ENCODE assay signal across 14 mouse cellular contexts in genomic region chr8:121335684-121336083, GRCm38 (mm10).
DNase-seq lines count a peak whose midpoint lies in the region; ATAC-seq and TF ChIP-seq lines count a peak whose summit lies in the region.
"Had no signal": no experiment of that assay in that cellular context is flagged by ENCODE, and none has a peak within 500 bp of the region (broad histone marks: within the 10 kb centered on the region; RNA-seq: fewer than 3 reads in every experiment).

No protein-coding gene starts in this region.

- no peak for ATAC-seq in intestine, postnatal 0 days
- no peak for ATAC-seq in intestine, embryonic 15.5 days
- ATAC-seq in lung, postnatal 0 days, result no peak
- ATAC-seq in limb, embryonic 13.5 days (ENCODE audit: low FRiP score, low read depth), result no peak
- no peak for ATAC-seq in granulocyte monocyte progenitor cell, adult 5-6 weeks (replicated peaks; ENCODE audit: poor library complexity, severe bottlenecking)
- ATAC-seq: forebrain, embryonic 14.5 days had no signal

- no peak overlapping the region for H3K4me2 ChIP-seq in intestine, postnatal 0 days (replicated peaks; ENCODE audit: low read depth)
- H3K4me2 ChIP-seq in intestine, embryonic 15.5 days (replicated peaks), result no peak overlapping the region
- no peak overlapping the region for H3K4me2 ChIP-seq in lung, postnatal 0 days (replicated peaks; ENCODE audit: low read depth, low read length)
- no peak overlapping the region for H3K4me2 ChIP-seq in limb, embryonic 13.5 days (replicated peaks)
- H3K4me2 ChIP-seq: liver, embryonic 15.5 days had no signal

- no peaks in the 10 kb centered on the region for H3K36me3 ChIP-seq in intestine, postnatal 0 days (ENCODE audit: control insufficient read depth, insufficient read depth)
- no peaks in the 10 kb centered on the region for H3K36me3 ChIP-seq in intestine, embryonic 15.5 days
- no peaks in the 10 kb centered on the region for H3K36me3 ChIP-seq in lung, postnatal 0 days (ENCODE audit: insufficient read depth, low read length)
- H3K36me3 ChIP-seq in limb, embryonic 13.5 days, result no peaks in the 10 kb centered on the region
- H3K36me3 ChIP-seq: hindbrain, embryonic 10.5 days; liver, embryonic 15.5 days; midbrain, embryonic 10.5 days had no signal

- no peak overlapping the region for H3K27ac ChIP-seq in intestine, postnatal 0 days (ENCODE audit: low read depth, low read length)
- no peak overlapping the region for H3K27ac ChIP-seq in intestine, embryonic 15.5 days
- no peak overlapping the region for H3K27ac ChIP-seq in lung, postnatal 0 days (ENCODE audit: low read length)
- peak overlapping the region; percentile 10; the same call in 1 of the 2 replicates for H3K27ac ChIP-seq in limb, embryonic 13.5 days
- H3K27ac ChIP-seq: liver, embryonic 15.5 days had no signal

- whole genome bisulfite sequencing in intestine, postnatal 0 days, result 96% methylated on average over 7 of the region's 7 CpGs
- WGBS in intestine, embryonic 15.5 days, result 97% methylated on average over 7 of the region's 7 CpGs
- WGBS in lung, postnatal 0 days, result 96% methylated on average over 7 of the region's 7 CpGs
- WGBS in lung, adult 2 months, result 97% methylated on average over 7 of the region's 7 CpGs
- WGBS in limb, embryonic 13.5 days, result 95% methylated on average over 7 of the region's 7 CpGs

- H3K9ac ChIP-seq in intestine, postnatal 0 days (ENCODE audit: low read depth, low read length), result no peak overlapping the region
- H3K9ac ChIP-seq in intestine, embryonic 15.5 days, result no peak overlapping the region
- H3K9ac ChIP-seq in lung, postnatal 0 days (replicated peaks; ENCODE audit: low read depth), result no peak overlapping the region
- H3K9ac ChIP-seq in limb, embryonic 13.5 days, result no peak overlapping the region
- H3K9ac ChIP-seq: liver, embryonic 15.5 days had no signal

- H3K4me1 ChIP-seq in intestine, postnatal 0 days (replicated peaks; ENCODE audit: control insufficient read depth, insufficient read depth, low read length), result no peaks in the 10 kb centered on the region
- H3K4me1 ChIP-seq in intestine, embryonic 15.5 days (replicated peaks), result peaks cover 13% of the 10 kb centered on the region
- H3K4me1 ChIP-seq in lung, postnatal 0 days (ENCODE audit: insufficient read depth, low read depth, low read length), result no peaks in the 10 kb centered on the region
- H3K4me1 ChIP-seq in lung, adult 2 months (ENCODE audit: control insufficient read depth, insufficient read depth, low read length), result peaks cover 5% of the 10 kb centered on the region
- peaks cover 29% of the 10 kb centered on the region for H3K4me1 ChIP-seq in limb, embryonic 13.5 days
- H3K4me1 ChIP-seq: liver, embryonic 15.5 days had no signal

- no peaks in the 10 kb centered on the region for H3K9me3 ChIP-seq in intestine, postnatal 0 days (ENCODE audit: control insufficient read depth)
- no peaks in the 10 kb centered on the region for H3K9me3 ChIP-seq in intestine, embryonic 15.5 days
- no peaks in the 10 kb centered on the region for H3K9me3 ChIP-seq in lung, postnatal 0 days (ENCODE audit: low read length)
- H3K9me3 ChIP-seq in limb, embryonic 13.5 days, result peaks cover 7% of the 10 kb centered on the region

- no peak for TF ChIP-seq EP300 in lung, postnatal 0 days (IDR thresholded peaks at IDR 0.05)

- no peak for TF ChIP-seq POLR2A in lung, adult 2 months (IDR thresholded peaks at IDR 0.05; ENCODE audit: borderline replicate concordance, extremely low read depth, low read depth, low read length)

- no peak for DNase-seq in lung, postnatal 0 days (ENCODE audit: low spot score)
- DNase-seq in lung, adult 2 months, result no peak
- DNase-seq in ZHBTc4 (ENCODE audit: low read depth, low spot score), result peak; percentile 79
- DNase-seq in layer of hippocampus, postnatal 25 days (ENCODE audit: extremely low spot score in 1 of 2, low spot score in 1 of 2), result no peak
- DNase-seq: B cell, adult 2 months; thymus, adult 18-20 months had no signal

- H3K27me3 ChIP-seq in intestine, postnatal 0 days (replicated peaks; ENCODE audit: control insufficient read depth, insufficient read depth, low read length), result no peaks in the 10 kb centered on the region
- H3K27me3 ChIP-seq in intestine, embryonic 15.5 days (replicated peaks), result peaks cover 3% of the 10 kb centered on the region; the same call in 1 of the 2 replicates
- no peaks in the 10 kb centered on the region for H3K27me3 ChIP-seq in lung, postnatal 0 days (replicated peaks; ENCODE audit: insufficient read depth, low read length)
- peaks cover 2% of the 10 kb centered on the region; the same call in 1 of the 2 replicates for H3K27me3 ChIP-seq in limb, embryonic 13.5 days

- no peak overlapping the region for H3K4me3 ChIP-seq in intestine, postnatal 0 days (ENCODE audit: low read depth, low read length)
- no peak overlapping the region for H3K4me3 ChIP-seq in intestine, embryonic 15.5 days (replicated peaks)
- H3K4me3 ChIP-seq in lung, postnatal 0 days (ENCODE audit: low read depth, low read length), result no peak overlapping the region
- H3K4me3 ChIP-seq in lung, adult 2 months (replicated peaks; ENCODE audit: extremely low read depth, low read depth, low read length), result no peak overlapping the region
- H3K4me3 ChIP-seq in limb, embryonic 13.5 days, result no peak overlapping the region
- H3K4me3 ChIP-seq: hindbrain, embryonic 10.5 days; liver, embryonic 15.5 days; midbrain, embryonic 10.5 days had no signal

- peak; percentile 37 for TF ChIP-seq CTCF in intestine, postnatal 0 days (IDR thresholded peaks at IDR 0.05; ENCODE audit: low read depth)
- peak; percentile 27 for TF ChIP-seq CTCF in lung, postnatal 0 days (IDR thresholded peaks at IDR 0.05)
- no peak for TF ChIP-seq CTCF in lung, adult 2 months (IDR thresholded peaks at IDR 0.05; ENCODE audit: insufficient read depth, low read length)
